Mouse (Mus musculus) cerebellum, adult 2 months (tissue): Measurements from ENCODE around the gene Epha2. TPM values are rescaled to one million over a fixed set of nuclear protein-coding genes. Genes with fewer than 3 reads are reported as not detected.

Experiments
- DNase-seq, 2 experiments: peaks; one replicate each; pipeline ENCODE4 v3.0.0; 2021
- H3K27ac ChIP-seq: fragments of 200-500 bp; 2 replicates; pipeline ENCODE4 v1.5.1; 2012; ENCODE audit warnings: low read length, control low read depth, inconsistent platforms; ENCODE audit not compliant: insufficient read depth
- H3K27me3 ChIP-seq: fragments of 200-500 bp; 2 replicates; pipeline ENCODE4 v1.6.1; 2012; ENCODE audit warnings: inconsistent platforms, mild to moderate bottlenecking, low read length, moderate library complexity; ENCODE audit not compliant: control insufficient read depth, insufficient read depth
- H3K4me1 ChIP-seq: fragments of 200-500 bp; 2 replicates; pipeline ENCODE4 v1.6.1; 2011; ENCODE audit warnings: low read length; ENCODE audit not compliant: control insufficient read depth, insufficient read depth
- H3K4me3 ChIP-seq: fragments of 200-500 bp; replicated peaks from 2 replicates; pipeline ENCODE3; 2011; ENCODE audit warnings: mild to moderate bottlenecking, low read depth, low read length, control low read depth; ENCODE audit not compliant: insufficient read depth
- CTCF ChIP-seq: fragments of 200-500 bp; IDR thresholded peaks from 2 replicates; pipeline ENCODE4 v1.5.1; 2011; ENCODE audit warnings: low read depth, mild to moderate bottlenecking, control low read depth, low read length, moderate library complexity, borderline replicate concordance; ENCODE audit not compliant: insufficient read depth
- POLR2A ChIP-seq: fragments of 200-500 bp; IDR thresholded peaks from 2 replicates; pipeline ENCODE4 v1.6.1; 2011; ENCODE audit warnings: low read length, control low read depth, borderline replicate concordance; ENCODE audit not compliant: insufficient read depth
- WGBS: fragments of 180-500 bp; shearing (Covaris S2); methylation state at CpG from one replicate; pipeline ENCODE4 v1.1.7; 2018; 5-methylcytosine and 5-hydroxymethylcytosine counted together
- polyA plus RNA-seq: library from polyadenylated mRNA; depleted of rRNA; stranded (reverse); fragments of >200 nt; gene quantifications from 2 replicates; pipeline ENCODE4 v1.2.3, GENCODE M21; 2012; rRNA removed

Gene Epha2
- polyA plus RNA-seq, 1 experiment = 2.0 TPM

DNA sequence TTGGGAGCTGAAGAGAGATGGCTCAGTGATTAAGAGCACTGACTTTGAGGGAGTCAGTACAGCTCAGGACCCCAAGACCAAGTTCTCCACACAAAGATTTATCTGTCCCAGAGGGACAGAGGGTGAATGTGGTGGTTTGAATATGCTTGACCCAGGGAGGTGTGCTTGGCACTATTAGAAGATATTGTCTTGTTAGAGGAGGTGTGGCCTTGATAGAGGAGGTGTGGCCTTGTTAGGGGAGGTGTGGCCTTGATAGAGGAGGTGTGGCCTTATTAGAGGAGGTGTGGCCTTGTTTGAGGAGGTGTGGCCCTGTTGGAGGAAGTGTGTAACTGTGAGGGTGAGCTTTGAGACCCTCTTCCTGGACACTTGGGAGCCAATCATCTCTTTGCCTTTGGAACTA, 56.8 kb downstream of the Epha2 start:
- Histone ChIP-seq H3K4me3 (no peak overlapping the region), H3K4me1 (peaks cover under 1% of the 10 kb centered on the region), H3K27me3 (no peaks in the 10 kb centered on the region), H3K27ac (no peak overlapping the region)
- no peak for TF ChIP-seq POLR2A
- no peak for TF ChIP-seq CTCF
- no peak for DNase-seq

DNA sequence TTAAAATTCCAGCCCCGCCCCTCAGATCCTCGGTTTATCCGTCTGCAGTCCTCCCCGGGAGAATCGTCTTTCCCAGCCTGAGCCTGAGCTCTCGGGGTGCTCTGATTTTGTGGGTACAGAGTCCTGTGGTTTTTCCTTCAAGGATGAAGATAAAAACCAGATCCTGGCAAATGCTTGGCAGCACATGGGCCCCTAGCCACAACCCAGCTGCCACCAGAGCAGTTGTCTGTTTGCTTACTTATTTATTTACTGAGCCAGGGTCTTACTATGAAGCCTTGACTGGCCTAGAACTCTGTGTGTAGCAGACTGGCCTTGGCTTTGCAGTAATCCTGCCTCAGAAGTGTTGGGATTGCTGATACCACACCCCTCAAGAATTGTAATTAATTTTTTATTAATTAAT, 58.2 kb downstream of the Epha2 start:
- TF ChIP-seq POLR2A = no peak
- TF ChIP-seq CTCF = no peak
- no peak overlapping the region for H3K4me3 ChIP-seq
- 84% methylated on average over 6 of the region's 6 CpGs for WGBS
- no peaks in the 10 kb centered on the region for H3K27me3 ChIP-seq
- H3K4me1 ChIP-seq = peaks cover 4% of the 10 kb centered on the region
- no peak overlapping the region for H3K27ac ChIP-seq
- DNase-seq = no peak

DNA sequence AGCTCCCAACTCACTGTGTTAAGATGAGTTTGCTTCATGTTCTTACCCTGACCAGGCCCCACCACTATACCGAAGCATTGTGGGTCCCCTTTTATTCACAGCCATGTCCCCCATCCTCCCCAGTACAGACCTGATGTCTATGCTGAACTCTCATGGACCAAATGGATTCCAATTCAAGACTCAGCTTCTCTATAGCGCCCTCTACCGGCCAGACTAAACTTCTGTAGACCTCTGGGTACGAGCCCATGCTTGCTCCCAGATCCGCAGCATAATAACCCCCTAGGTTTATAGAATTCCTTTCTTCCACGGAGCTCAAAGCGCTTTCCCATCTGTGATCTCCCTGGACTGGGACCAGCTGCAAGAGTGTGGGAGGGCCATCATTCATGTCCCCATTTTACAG, 59.8 kb downstream of the Epha2 start:
- no peak for DNase-seq
- H3K4me3 ChIP-seq = no peak overlapping the region
- no peak overlapping the region for H3K27ac ChIP-seq
- TF ChIP-seq CTCF = peak; percentile 31; the same call in 1 of the 2 replicates
- TF ChIP-seq POLR2A = no peak
- 38% methylated on average over 7 of the region's 7 CpGs for WGBS
- peaks cover 4% of the 10 kb centered on the region for H3K4me1 ChIP-seq
- no peaks in the 10 kb centered on the region for H3K27me3 ChIP-seq

DNA sequence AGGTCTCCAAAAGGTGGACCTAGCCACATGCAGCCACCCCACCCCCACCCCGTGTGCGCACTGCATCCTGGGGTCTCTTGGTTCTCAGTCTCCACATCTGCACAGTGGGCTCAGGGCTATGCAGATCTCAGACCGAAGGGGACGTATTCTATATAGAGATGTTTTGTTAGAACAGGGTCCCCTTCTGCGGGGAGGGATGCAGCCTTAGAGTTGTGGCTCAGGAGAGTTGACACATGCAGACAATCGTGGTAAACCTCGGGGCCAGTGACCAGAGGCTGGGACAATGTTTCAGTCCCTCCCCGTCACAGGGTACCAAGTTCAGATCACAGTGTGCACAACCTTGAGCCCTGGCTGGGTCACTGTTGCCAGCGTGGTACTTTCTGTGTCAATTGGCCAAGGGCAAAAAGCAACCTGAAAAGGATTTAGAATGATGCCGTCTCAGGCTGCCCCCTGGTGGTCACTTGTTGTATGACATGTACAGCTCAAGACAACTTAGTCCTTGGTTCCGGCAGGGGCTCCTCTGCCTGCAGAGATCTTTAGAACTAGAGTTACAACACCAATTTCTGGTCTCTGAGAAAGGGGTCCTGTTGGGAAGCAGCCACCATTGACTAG, 62.0 kb downstream of the Epha2 start:
- Histone ChIP-seq H3K27me3 (no peaks in the 10 kb centered on the region), H3K4me3 (no peak overlapping the region), H3K4me1 (peaks cover 4% of the 10 kb centered on the region; the same call in 1 of the 2 replicates), H3K27ac (no peak overlapping the region)
- peak; percentile 61 to 75 for DNase-seq
- TF ChIP-seq CTCF (peak; percentile 86), POLR2A (no peak)
- 28% methylated on average over 11 of the region's 11 CpGs for WGBS

DNA sequence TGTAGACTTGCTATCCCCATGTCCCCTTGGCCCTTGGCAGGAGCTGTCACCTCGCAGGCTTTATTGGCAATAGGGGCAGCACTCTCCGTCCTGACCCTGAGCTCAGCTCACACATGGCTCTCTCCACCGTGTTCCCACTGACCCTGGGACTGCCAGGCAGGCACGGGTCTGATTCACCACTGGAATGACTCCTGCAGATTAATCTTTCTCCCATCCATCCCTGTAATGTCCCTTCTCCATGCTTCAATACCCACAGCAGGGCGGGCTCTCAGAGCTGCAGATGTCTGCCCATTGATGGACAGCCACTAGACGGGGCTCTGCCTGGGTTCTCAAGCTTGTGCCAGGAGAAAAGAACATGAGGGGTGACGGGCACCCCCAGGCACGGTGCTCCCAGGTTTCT, 64.1 kb downstream of the Epha2 start:
- 30% methylated on average over 8 of the region's 8 CpGs for WGBS
- no peak for DNase-seq
- H3K4me3 ChIP-seq = no peak overlapping the region
- TF ChIP-seq CTCF = no peak
- TF ChIP-seq POLR2A = no peak
- no peaks in the 10 kb centered on the region for H3K27me3 ChIP-seq
- H3K27ac ChIP-seq = no peak overlapping the region
- peaks cover 4% of the 10 kb centered on the region; the same call in 1 of the 2 replicates for H3K4me1 ChIP-seq

DNA sequence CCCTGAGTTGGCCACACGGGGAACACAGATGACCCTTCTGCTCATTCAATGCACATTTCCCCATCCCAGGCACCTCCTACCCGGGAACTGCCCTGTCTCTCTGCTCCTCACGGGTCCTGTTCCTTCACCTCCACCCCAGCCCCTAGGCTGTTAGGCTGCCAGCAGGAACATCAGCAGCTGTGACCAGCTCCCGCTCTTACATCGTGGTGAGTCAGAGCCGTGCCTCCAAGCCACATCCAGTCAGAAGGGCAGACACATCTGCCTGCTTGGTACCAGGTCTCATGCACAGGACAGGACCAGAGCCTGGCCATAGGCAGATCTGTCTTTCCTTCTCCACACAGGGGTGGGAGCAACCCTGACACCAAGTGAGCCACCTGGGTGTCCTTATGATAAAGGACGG, 64.8 kb downstream of the Epha2 start:
- no peak overlapping the region for H3K27ac ChIP-seq
- H3K4me1 ChIP-seq = peaks cover 4% of the 10 kb centered on the region; the same call in 1 of the 2 replicates
- H3K27me3 ChIP-seq = no peaks in the 10 kb centered on the region
- TF ChIP-seq POLR2A = no peak
- TF ChIP-seq CTCF = no peak
- no peak for DNase-seq
- 78% methylated on average over 7 of the region's 7 CpGs for WGBS
- H3K4me3 ChIP-seq = no peak overlapping the region

DNA sequence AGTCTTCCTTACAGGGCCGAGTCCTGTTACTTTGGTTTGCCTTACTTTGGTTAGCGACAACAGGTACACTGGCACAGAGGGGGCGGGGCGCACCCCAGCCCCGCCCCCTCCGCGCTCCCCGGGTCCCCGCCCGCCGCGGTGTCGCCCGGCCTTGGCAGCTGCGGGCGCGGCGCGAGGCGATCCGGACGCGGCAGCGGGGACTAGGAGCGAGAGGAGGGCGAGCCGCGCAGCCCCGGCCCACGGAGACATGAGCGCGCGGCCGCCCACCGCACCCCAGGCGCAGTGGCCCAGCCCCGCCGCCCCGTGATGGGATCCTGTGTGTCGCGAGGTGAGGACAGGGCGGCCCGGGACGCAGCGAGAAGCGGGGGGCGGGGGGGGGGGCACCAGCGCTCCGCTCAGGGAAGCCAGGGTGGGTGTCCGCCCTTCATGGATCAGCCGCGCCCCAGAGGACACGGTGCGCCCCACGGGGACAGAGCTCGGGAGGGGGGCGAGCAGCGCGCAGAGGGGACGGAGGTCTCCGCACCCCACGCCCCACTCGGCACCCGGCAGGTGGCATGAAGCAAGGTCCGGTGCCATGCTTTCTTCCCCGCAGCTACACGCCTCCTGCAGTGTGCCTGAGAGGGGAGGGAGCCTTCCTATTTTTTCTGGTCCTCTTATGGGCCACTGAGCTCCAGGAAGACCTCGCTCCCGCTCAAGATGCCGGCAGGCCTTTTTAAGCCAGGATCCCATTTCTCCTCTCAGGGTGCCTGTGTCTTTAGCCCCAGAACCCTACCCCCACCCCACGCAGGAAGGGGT, 67.2 kb downstream of the Epha2 start, which contains the start of gene Fam131c:
Fam131c (plus strand) TSS at position 224 of the 795 bp plus-strand sequence.
- TF ChIP-seq CTCF (no peak), POLR2A (no peak)

DNA sequence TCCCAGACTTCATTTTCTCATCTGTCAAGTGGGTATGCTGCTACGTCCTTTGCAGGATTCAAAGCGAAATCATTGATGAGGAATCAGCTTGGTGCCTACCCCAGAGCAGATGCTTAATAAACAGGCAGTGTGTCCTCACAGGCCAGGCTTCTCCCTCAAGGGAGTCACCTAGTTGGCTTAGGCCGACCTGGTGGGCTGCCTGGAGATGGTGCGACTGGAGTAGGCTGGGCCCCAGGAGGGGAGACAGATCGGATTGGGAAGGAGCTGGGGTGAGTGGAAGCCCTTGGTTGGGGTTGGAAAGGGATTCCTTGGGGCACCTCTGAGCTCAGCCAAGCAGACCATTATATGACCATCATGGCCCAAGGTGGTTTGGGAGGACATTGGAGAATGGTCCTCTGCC, 71.4 kb downstream of the Epha2 start:
- TF ChIP-seq POLR2A (no peak), CTCF (no peak)
- DNase-seq = no peak
- Histone ChIP-seq H3K27me3 (no peaks in the 10 kb centered on the region), H3K4me3 (no peak overlapping the region), H3K27ac (no peak overlapping the region), H3K4me1 (no peaks in the 10 kb centered on the region)
- 83% methylated on average over 5 of the region's 5 CpGs for WGBS

More for the DNA sequence above, 67.2 kb downstream of the Epha2 start, which contains the start of gene Fam131c:
- Histone ChIP-seq H3K4me3 (peak within 1 kb of the TSS; percentile 50), H3K27me3 (no peaks in the 10 kb centered on the region), H3K4me1 (no peaks in the 10 kb centered on the region), H3K27ac (no peak within 1 kb of the TSS)
- 1% methylated on average over 68 of the region's 71 CpGs for WGBS
- no peak for DNase-seq

Other genes starting within 250 kb of the Epha2 start
- 39.4 and 41.3 TPM in 2 replicates for gene Crocc, start 240.7 kb upstream of the Epha2 start, polyA plus RNA-seq
- gene Necap2, start 222.9 kb upstream of the Epha2 start, polyA plus RNA-seq = 66.3 and 68.7 TPM in 2 replicates
- gene Spata21, start 212.9 kb upstream of the Epha2 start, polyA plus RNA-seq = 0.21 and 0.48 TPM in 2 replicates
- 29.2 and 29.9 TPM in 2 replicates for gene Szrd1, start 161.5 kb upstream of the Epha2 start, polyA plus RNA-seq
- 21.1 and 21.5 TPM in 2 replicates for gene Fbxo42, start 153.3 kb upstream of the Epha2 start, polyA plus RNA-seq
- 4.7 and 6.8 TPM in 2 replicates for gene Rsg1, start 87.3 kb upstream of the Epha2 start, polyA plus RNA-seq
- 14.0 and 15.0 TPM in 2 replicates for gene Arhgef19, start 61.7 kb upstream of the Epha2 start, polyA plus RNA-seq
- gene Fam131c, start 67.0 kb downstream of the Epha2 start, polyA plus RNA-seq = 17.9 and 18.2 TPM in 2 replicates
- 0.03 TPM in 1 of 2 replicates, not detected in the other for gene Clcnka, start 97.5 kb downstream of the Epha2 start, polyA plus RNA-seq
- gene Clcnkb, start 114.8 kb downstream of the Epha2 start, polyA plus RNA-seq = not detected in 2 replicates
- 0.10 and 0.16 TPM in 2 replicates for gene Hspb7, start 119.5 kb downstream of the Epha2 start, polyA plus RNA-seq
- gene Srarp, start 134.9 kb downstream of the Epha2 start, polyA plus RNA-seq = 8.7 and 12.9 TPM in 2 replicates
- 34.7 TPM in 2 replicates for gene Zbtb17, start 143.4 kb downstream of the Epha2 start, polyA plus RNA-seq
- 16.6 and 18.6 TPM in 2 replicates for gene Spen, start 237.4 kb downstream of the Epha2 start, polyA plus RNA-seq